Mouse (Mus musculus) CH12.LX (cell line): ENCODE results near the gene Zpbp2. TPM values are rescaled to one million over a fixed set of nuclear protein-coding genes. Genes with fewer than 3 reads are reported as not detected.

ENCODE experiments used
- DNase-seq: peaks from one replicate; pipeline ENCODE4 v3.0.0-alpha.2; 2013; ENCODE audit errors: extremely low read depth
- H3K27ac ChIP-seq: 2 replicates; pipeline ENCODE4 v1.5.1; 2012; ENCODE audit warnings: low read depth, mild to moderate bottlenecking, control low read depth, moderate library complexity; ENCODE audit not compliant: insufficient read depth
- H3K27me3 ChIP-seq: replicated peaks from 2 replicates; pipeline ENCODE3; 2012; ENCODE audit warnings: inconsistent platforms
- H3K36me3 ChIP-seq, 2 experiments: replicated peaks in 1 of 2; 2 replicates each; pipeline versions ENCODE3 to v1.6.1; 2012; ENCODE audit warnings: inconsistent platforms in 1 of 2, low read length in 1 of 2, mild to moderate bottlenecking in 1 of 2, mixed read lengths in 1 of 2, moderate library complexity in 1 of 2; ENCODE audit not compliant: control insufficient read depth in 1 of 2, insufficient read depth in 1 of 2
- H3K4me1 ChIP-seq, 2 experiments: 2 replicates each; pipeline ENCODE4 v1.6.1; 2012; ENCODE audit warnings: inconsistent platforms in 1 of 2, moderate library complexity in 1 of 2; ENCODE audit not compliant: insufficient read depth in 2 of 2, control insufficient read depth in 1 of 2
- H3K4me2 ChIP-seq: 2 replicates; pipeline ENCODE4 v1.6.1; 2012; ENCODE audit warnings: low read depth, mild to moderate bottlenecking, control low read depth; ENCODE audit not compliant: poor library complexity, insufficient read depth, severe bottlenecking
- H3K4me3 ChIP-seq, 3 experiments: fragments of 150-350 bp in 1 of 3; sonication (generic) in 1 of 3; replicated peaks in 1 of 3; 2 replicates each; pipeline versions ENCODE3 to v1.5.1; 2011 to 2012; ENCODE audit warnings: low read depth in 2 of 3, low read length in 2 of 3, mild to moderate bottlenecking in 2 of 3, moderate library complexity in 2 of 3, control low read depth in 1 of 3, improper control_type of control experiment in 1 of 3, inconsistent platforms in 1 of 3, mixed read lengths in 1 of 3; ENCODE audit not compliant: poor library complexity in 1 of 3
- H3K79me2 ChIP-seq: replicated peaks from 2 replicates; pipeline ENCODE4 v1.6.1; 2012; ENCODE audit warnings: mild to moderate bottlenecking, moderate library complexity; ENCODE audit not compliant: control insufficient read depth, poor library complexity, insufficient read depth, severe bottlenecking; ENCODE audit errors: extremely low read depth
- H3K9ac ChIP-seq: 2 replicates; pipeline ENCODE4 v1.6.1; 2012; ENCODE audit warnings: low read depth, mild to moderate bottlenecking, control low read depth, moderate library complexity; ENCODE audit not compliant: insufficient read depth
- H3K9me3 ChIP-seq: replicated peaks from 2 replicates; pipeline ENCODE3; 2012; ENCODE audit warnings: low read length, inconsistent platforms, mixed read lengths
- CHD1 ChIP-seq: IDR thresholded peaks from 2 replicates; pipeline ENCODE4 v1.6.1; 2012; ENCODE audit warnings: low read depth, low read length, improper control_type of control experiment, inconsistent platforms
- CHD2 ChIP-seq: IDR thresholded peaks from 2 replicates; pipeline ENCODE4 v1.6.1; 2011; ENCODE audit warnings: low read length, improper control_type of control experiment
- E2F4 ChIP-seq: IDR thresholded peaks from 2 replicates; pipeline ENCODE4 v1.6.1; 2011; ENCODE audit warnings: low read depth, low read length, improper control_type of control experiment; ENCODE audit not compliant: insufficient replicate concordance
- ELF1 ChIP-seq: IDR thresholded peaks from 2 replicates; pipeline ENCODE4 v1.6.1; 2014; ENCODE audit warnings: low read depth, mild to moderate bottlenecking, inconsistent platforms, low read length, improper control_type of control experiment
- EP300 ChIP-seq: IDR thresholded peaks from 2 replicates; pipeline ENCODE4 v1.6.1; 2011; ENCODE audit warnings: low read length, improper control_type of control experiment
- ETS1 ChIP-seq: conservative IDR thresholded peaks from 2 replicates; pipeline ENCODE4 v1.6.1; 2012; ENCODE audit warnings: low read depth, mild to moderate bottlenecking, inconsistent platforms, low read length, improper control_type of control experiment, moderate library complexity
- GABPA ChIP-seq: IDR thresholded peaks from 2 replicates; pipeline ENCODE4 v1.6.1; 2012; ENCODE audit warnings: low read depth, low read length, improper control_type of control experiment, inconsistent platforms; ENCODE audit not compliant: insufficient replicate concordance
- IRF4 ChIP-seq: IDR thresholded peaks from 2 replicates; pipeline ENCODE4 v1.6.1; 2014; ENCODE audit warnings: low read depth, mild to moderate bottlenecking, inconsistent platforms, low read length, improper control_type of control experiment
- JUN ChIP-seq: IDR thresholded peaks from 2 replicates; pipeline ENCODE4 v1.6.1; 2011; ENCODE audit warnings: low read depth, mild to moderate bottlenecking, low read length, improper control_type of control experiment, moderate library complexity; ENCODE audit not compliant: insufficient read depth
- JUND ChIP-seq: conservative IDR thresholded peaks from 2 replicates; pipeline ENCODE4 v1.6.1; 2011; ENCODE audit warnings: low read depth, low read length, improper control_type of control experiment
- KAT2A ChIP-seq: IDR thresholded peaks from 2 replicates; pipeline ENCODE4 v1.6.1; 2012; ENCODE audit warnings: low read length, improper control_type of control experiment, inconsistent platforms; ENCODE audit not compliant: insufficient replicate concordance
- MAFK ChIP-seq: IDR thresholded peaks from 2 replicates; pipeline ENCODE4 v1.6.1; 2011; ENCODE audit warnings: low read length, improper control_type of control experiment; ENCODE audit not compliant: insufficient replicate concordance
- MAX ChIP-seq: IDR thresholded peaks from 2 replicates; pipeline ENCODE4 v1.6.1; 2011; ENCODE audit warnings: low read length, improper control_type of control experiment
- MAZ ChIP-seq: IDR thresholded peaks from 2 replicates; pipeline ENCODE4 v1.6.1; 2012; ENCODE audit warnings: low read depth, mild to moderate bottlenecking, inconsistent platforms, low read length, improper control_type of control experiment, moderate library complexity
- MEF2A ChIP-seq: IDR thresholded peaks from 2 replicates; pipeline ENCODE4 v1.6.1; 2014; ENCODE audit warnings: low read depth, mild to moderate bottlenecking, inconsistent platforms, low read length, improper control_type of control experiment, borderline replicate concordance
- MXI1 ChIP-seq: IDR thresholded peaks from 2 replicates; pipeline ENCODE4 v1.6.1; 2011; ENCODE audit warnings: mild to moderate bottlenecking, low read depth, low read length, improper control_type of control experiment
- MYC ChIP-seq: IDR thresholded peaks from 2 replicates; pipeline ENCODE4 v1.6.1; 2011; ENCODE audit warnings: low read depth, mild to moderate bottlenecking, improper control_type of control experiment, low read length
- NELFE ChIP-seq: IDR thresholded peaks from 2 replicates; pipeline ENCODE4 v1.6.1; 2011; ENCODE audit warnings: low read depth, low read length, improper control_type of control experiment
- NRF1 ChIP-seq: IDR thresholded peaks from 2 replicates; pipeline ENCODE4 v1.6.1; 2014; ENCODE audit warnings: low read depth, mild to moderate bottlenecking, inconsistent platforms, low read length, improper control_type of control experiment, moderate library complexity
- PAX5 ChIP-seq: IDR thresholded peaks from 2 replicates; pipeline ENCODE4 v1.6.1; 2012; ENCODE audit warnings: low read length, inconsistent platforms, mixed read lengths
- POLR2A ChIP-seq: IDR thresholded peaks from 2 replicates; pipeline ENCODE4 v1.6.1; 2011; ENCODE audit warnings: low read depth, mild to moderate bottlenecking, improper control_type of control experiment, low read length
- POLR2AphosphoS2 ChIP-seq: IDR thresholded peaks from 2 replicates; pipeline ENCODE4 v1.6.1; 2011; ENCODE audit warnings: low read depth, low read length, improper control_type of control experiment
- RAD21 ChIP-seq: IDR thresholded peaks from 2 replicates; pipeline ENCODE4 v1.6.1; 2011; ENCODE audit warnings: low read depth, mild to moderate bottlenecking, low read length, improper control_type of control experiment, moderate library complexity
- RCOR1 ChIP-seq: conservative IDR thresholded peaks from 2 replicates; pipeline ENCODE4 v1.6.1; 2012; ENCODE audit warnings: low read depth, mild to moderate bottlenecking, inconsistent platforms, low read length, improper control_type of control experiment
- SIN3A ChIP-seq: IDR thresholded peaks from 2 replicates; pipeline ENCODE4 v1.6.1; 2012; ENCODE audit warnings: low read length, improper control_type of control experiment, inconsistent platforms
- SMC3 ChIP-seq: IDR thresholded peaks from 2 replicates; pipeline ENCODE4 v1.6.1; 2011; ENCODE audit warnings: low read depth, low read length, improper control_type of control experiment
- TCF12 ChIP-seq: IDR thresholded peaks from 2 replicates; pipeline ENCODE4 v1.6.1; 2014; ENCODE audit warnings: low read depth, mild to moderate bottlenecking, inconsistent platforms, low read length, improper control_type of control experiment
- UBTF ChIP-seq: IDR thresholded peaks from 2 replicates; pipeline ENCODE4 v1.6.1; 2012; ENCODE audit warnings: low read depth, mild to moderate bottlenecking, inconsistent platforms, low read length, improper control_type of control experiment, moderate library complexity
- USF1 ChIP-seq: IDR thresholded peaks from 2 replicates; pipeline ENCODE4 v1.6.1; 2014; ENCODE audit warnings: low read depth, mild to moderate bottlenecking, inconsistent platforms, low read length, improper control_type of control experiment
- ZC3H11A ChIP-seq: IDR thresholded peaks from 2 replicates; pipeline ENCODE4 v1.6.1; 2012; ENCODE audit warnings: low read depth, mild to moderate bottlenecking, inconsistent platforms, low read length, improper control_type of control experiment
- ZKSCAN1 ChIP-seq: IDR thresholded peaks from 2 replicates; pipeline ENCODE4 v1.6.1; 2012; ENCODE audit warnings: low read depth, inconsistent platforms, low read length, improper control_type of control experiment, borderline replicate concordance
- ZMIZ1 ChIP-seq: IDR thresholded peaks from 2 replicates; pipeline ENCODE4 v1.6.1; 2012; ENCODE audit warnings: low read depth, mild to moderate bottlenecking, inconsistent platforms, low read length, improper control_type of control experiment
- ZNF384 ChIP-seq: IDR thresholded peaks from 2 replicates; pipeline ENCODE4 v1.6.1; 2012; ENCODE audit warnings: low read depth, low read length, improper control_type of control experiment, inconsistent platforms
- dilution Hi-C: fragments of 300-500 bp; cut with MboI; formaldehyde crosslinking; loops from 2 replicates; pipeline ENCODE4 v1.14.3; 2020; ENCODE audit warnings: low sequenced_read_pairs; ENCODE audit not compliant: extremely low pct_unique_long_range_greater_than_20kb, extremely low pct_ligation_motif_present
- in situ Hi-C: fragments of 300-500 bp; cut with MboI; formaldehyde crosslinking; loops from 3 replicates; pipeline ENCODE4 v1.14.3; 2019; ENCODE audit warnings: low sequenced_read_pairs, low pct_ligation_motif_present, low pct_unique_long_range_greater_than_20kb, mixed read lengths
- polyA plus RNA-seq: library from polyadenylated mRNA; unstranded; fragments of >175 nt; gene quantifications from 2 replicates; pipeline ENCODE4 v1.2.1, GENCODE M21; 2012; ENCODE audit warnings: low read depth; ENCODE audit not compliant: insufficient read length
- total RNA-seq, 2 experiments: library from RNA; depleted of rRNA; stranded (reverse); fragments of 300-350 nt in 1 of 2; fragments of >200 nt in 1 of 2; gene quantifications; 2 replicates each; pipeline ENCODE4 v1.2.3; 2012 to 2014

Zpbp2 gene
- total and polyA plus RNA-seq, 3 experiments = 3.2 to 3.9 (median 3.7) TPM

DNA sequence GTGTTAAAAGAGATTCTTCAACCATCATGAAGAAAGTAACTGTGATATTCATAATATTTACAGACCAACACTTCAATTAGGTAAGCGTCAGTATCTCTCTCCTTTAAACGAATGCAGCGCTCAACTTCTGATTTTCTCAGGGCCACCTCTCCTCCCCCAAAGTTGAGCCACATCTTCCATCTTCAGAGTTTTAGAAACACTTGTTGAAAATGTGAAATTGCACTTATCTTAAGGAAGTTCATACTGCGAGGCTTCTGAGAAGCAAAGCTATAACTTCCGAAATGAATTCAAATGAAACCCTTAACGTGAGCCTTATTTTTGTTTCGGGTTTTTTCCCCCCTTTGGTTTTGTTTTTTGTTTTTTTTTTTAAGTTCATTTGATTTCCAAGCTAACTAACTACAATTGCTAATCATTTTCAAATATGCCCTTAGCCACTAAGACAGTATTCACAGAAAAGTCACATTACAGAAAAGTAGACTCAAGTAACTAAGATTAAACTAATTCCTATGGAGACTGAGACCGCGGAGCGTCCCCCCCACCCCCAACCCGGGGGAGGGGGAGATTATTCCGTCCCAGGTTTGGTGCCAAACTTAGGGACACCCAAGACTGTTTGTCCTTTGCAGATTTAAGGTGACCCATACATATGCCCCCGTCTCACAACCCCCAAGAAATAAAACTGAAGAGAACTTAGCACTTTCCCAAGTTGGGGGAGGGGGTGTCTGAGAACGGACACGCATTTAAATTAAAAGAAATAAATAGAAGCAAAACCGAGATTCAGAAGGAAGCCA is 5.8 kb upstream of the Zpbp2 start (continued):
- no peak for TF ChIP-seq MAX
- TF ChIP-seq MAFK = no peak
- no peak for TF ChIP-seq JUN
- TF ChIP-seq UBTF = no peak
- no peak for TF ChIP-seq TCF12
- no peak for TF ChIP-seq ELF1
- peak; percentile 40; the same call in 1 of the 2 replicates for TF ChIP-seq CHD1
- TF ChIP-seq SIN3A = no peak
- peak; percentile 89 for TF ChIP-seq MAZ
- no peak for TF ChIP-seq SMC3

- peaks cover 5 to 67% of the 10 kb centered on the region in 2 experiments; a peak in 3 of 4 replicates for H3K4me1 ChIP-seq
- peak within 1 kb of the TSS; percentile 94 for H3K4me2 ChIP-seq
- peak within 1 kb of the TSS; percentile 86 for H3K9ac ChIP-seq
- dilution Hi-C loops (no loop called here), in situ Hi-C loops (loop anchor here (5.0 kb wide), 1 partner anchor 68 kb away; no protein-coding TSS in a partner anchor)
- peak within 1 kb of the TSS; percentile 69 to 80 (median 77) for H3K4me3 ChIP-seq
- DNase-seq = peak; percentile 81
- no peaks in the 10 kb centered on the region for H3K27me3 ChIP-seq
- peak within 1 kb of the TSS; percentile 88 for H3K27ac ChIP-seq
- H3K36me3 ChIP-seq = peaks cover 6 to 18% of the 10 kb centered on the region in 2 experiments
- H3K79me2 ChIP-seq = peaks cover 53% of the 10 kb centered on the region
- peaks cover 7% of the 10 kb centered on the region for H3K9me3 ChIP-seq
- no peak for TF ChIP-seq KAT2A
- TF ChIP-seq RAD21 = peak; percentile 21
- no peak; the same call in 1 of the 2 replicates for TF ChIP-seq ZMIZ1
- peak; percentile 39 for TF ChIP-seq SMC3
- peak; percentile 97 for TF ChIP-seq MXI1
- TF ChIP-seq MYC = no peak; the same call in 1 of the 2 replicates
- TF ChIP-seq NRF1 = peak; percentile 72
- TF ChIP-seq MAX = peak; percentile 90
- no peak for TF ChIP-seq ZKSCAN1
- peak; percentile 80; the same call in 1 of the 2 replicates for TF ChIP-seq TCF12
- TF ChIP-seq MAFK = no peak
- TF ChIP-seq UBTF = peak; percentile 97
- no peak for TF ChIP-seq JUN
- TF ChIP-seq CHD1 = peak; percentile 69; the same call in 1 of the 2 replicates
- no peak for TF ChIP-seq ZC3H11A
- no peak; the same call in 1 of the 2 replicates for TF ChIP-seq ZNF384
- no peak for TF ChIP-seq RCOR1
- peak; percentile 12; the same call in 1 of the 2 replicates for TF ChIP-seq POLR2AphosphoS2
- no peak for TF ChIP-seq JUND
- TF ChIP-seq MEF2A = no peak; the same call in 1 of the 2 replicates
- TF ChIP-seq EP300 = no peak
- TF ChIP-seq USF1 = no peak
- TF ChIP-seq POLR2A = peak; percentile 77
- no peak for TF ChIP-seq GABPA
- peak; percentile 64 for TF ChIP-seq ETS1
- no peak for TF ChIP-seq PAX5
- no peak; the same call in 1 of the 2 replicates for TF ChIP-seq NELFE
- no peak for TF ChIP-seq E2F4
- 0 out of 2 replicates have a peak, but pooled peaks have one; percentile 12 for TF ChIP-seq MAZ
- no peak; the same call in 1 of the 2 replicates for TF ChIP-seq SIN3A
- no peak for TF ChIP-seq CHD2
- TF ChIP-seq IRF4 = no peak; the same call in 1 of the 2 replicates
These were observed 5.1 kb upstream of the Zpbp2 start, which contains the start of gene Ikzf3 for GRCm38 (mm10) chr11:98545711-98546231. TSS of gene Ikzf3 (minus strand) at chr11:98546031.
